Mouse (Mus musculus) MEL (cell line): ENCODE measurements around the gene Acvrl1. TPM values are rescaled to one million over a fixed set of nuclear protein-coding genes. Genes with fewer than 3 reads are reported as not detected.

Source experiments
- DNase-seq: peaks from one replicate; pipeline ENCODE4 v3.0.0; 2011; ENCODE audit warnings: low read depth, low spot score
- H3K27ac ChIP-seq: 2 replicates; pipeline ENCODE4 v1.5.1; 2012; ENCODE audit warnings: low read depth, mild to moderate bottlenecking, control low read depth, low read length, moderate library complexity; ENCODE audit not compliant: control insufficient read depth
- H3K27me3 ChIP-seq, 2 experiments: fragments of 150-350 bp in 1 of 2; sonication (generic) in 1 of 2; 2 replicates each; pipeline ENCODE4 v1.6.1; 2012; ENCODE audit warnings: low read length in 2 of 2, mild to moderate bottlenecking in 2 of 2, improper control_type of control experiment in 1 of 2, moderate library complexity in 1 of 2; ENCODE audit not compliant: insufficient read depth in 2 of 2, control insufficient read depth in 1 of 2
- H3K36me3 ChIP-seq, 2 experiments: 2 replicates each; pipeline ENCODE4 v1.6.1; 2012 to 2014; ENCODE audit warnings: low read length in 2 of 2, improper control_type of control experiment in 1 of 2, inconsistent platforms in 1 of 2, mild to moderate bottlenecking in 1 of 2; ENCODE audit not compliant: insufficient read depth in 2 of 2, control insufficient read depth in 1 of 2
- H3K4me1 ChIP-seq, 2 experiments: fragments of 150-350 bp in 1 of 2; sonication (generic) in 1 of 2; 2 replicates each; pipeline ENCODE4 v1.6.1; 2012; ENCODE audit warnings: low read length in 2 of 2, improper control_type of control experiment in 1 of 2, mild to moderate bottlenecking in 1 of 2; ENCODE audit not compliant: insufficient read depth in 2 of 2, control insufficient read depth in 1 of 2
- H3K4me3 ChIP-seq, 2 experiments: fragments of 150-350 bp in 1 of 2; sonication (generic) in 1 of 2; 2 replicates each; pipeline ENCODE4 v1.5.1; 2012; ENCODE audit warnings: low read depth in 2 of 2, low read length in 2 of 2, mild to moderate bottlenecking in 2 of 2, moderate library complexity in 2 of 2, control low read depth in 1 of 2, improper control_type of control experiment in 1 of 2; ENCODE audit not compliant: control insufficient read depth in 1 of 2, insufficient read depth in 1 of 2
- H3K79me2 ChIP-seq: 2 replicates; pipeline ENCODE4 v1.6.1; 2012; ENCODE audit warnings: mild to moderate bottlenecking, low read length, moderate library complexity; ENCODE audit not compliant: control insufficient read depth, poor library complexity, insufficient read depth
- H3K9ac ChIP-seq: 2 replicates; pipeline ENCODE4 v1.6.1; 2012; ENCODE audit warnings: low read depth, mild to moderate bottlenecking, control low read depth, low read length, moderate library complexity; ENCODE audit not compliant: control insufficient read depth, poor library complexity, severe bottlenecking
- H3K9me3 ChIP-seq: fragments of 150-350 bp; sonication (generic); replicated peaks from 2 replicates; pipeline ENCODE4 v1.6.1; 2012; ENCODE audit warnings: mild to moderate bottlenecking, low read length, improper control_type of control experiment, moderate library complexity; ENCODE audit not compliant: insufficient read depth
- CHD1 ChIP-seq: IDR thresholded peaks from 2 replicates; pipeline ENCODE4 v1.6.1; 2012; ENCODE audit warnings: low read depth, mild to moderate bottlenecking, inconsistent platforms, low read length, improper control_type of control experiment
- CHD2 ChIP-seq: IDR thresholded peaks from 2 replicates; pipeline ENCODE4 v1.6.1; 2011; ENCODE audit warnings: low read length, improper control_type of control experiment
- CTCF ChIP-seq, 3 experiments: IDR thresholded peaks in 2 of 3; conservative IDR thresholded peaks in 1 of 3; 2 replicates each; pipeline ENCODE4 v1.5.1; 2011 to 2012; ENCODE audit warnings: low read length in 3 of 3, low read depth in 2 of 3, mild to moderate bottlenecking in 2 of 3, improper control_type of control experiment in 1 of 3, inconsistent platforms in 1 of 3, mixed read lengths in 1 of 3, moderate library complexity in 1 of 3; ENCODE audit not compliant: control insufficient read depth in 1 of 3, insufficient read depth in 1 of 3, poor library complexity in 1 of 3, severe bottlenecking in 1 of 3
- E2F4 ChIP-seq: IDR thresholded peaks from 2 replicates; pipeline ENCODE4 v1.6.1; 2011; ENCODE audit warnings: low read depth, low read length, improper control_type of control experiment, borderline replicate concordance
- HCFC1 ChIP-seq: IDR thresholded peaks from 2 replicates; pipeline ENCODE4 v1.6.1; 2012; ENCODE audit warnings: low read depth, mild to moderate bottlenecking, inconsistent platforms, low read length, improper control_type of control experiment, moderate library complexity
- KAT2A ChIP-seq: conservative IDR thresholded peaks from 2 replicates; pipeline ENCODE4 v1.6.1; 2012; ENCODE audit warnings: low read depth, low read length, improper control_type of control experiment, inconsistent platforms
- MAFK ChIP-seq: IDR thresholded peaks from 2 replicates; pipeline ENCODE4 v1.6.1; 2011; ENCODE audit warnings: low read depth, mild to moderate bottlenecking, low read length, improper control_type of control experiment, borderline replicate concordance
- MAX ChIP-seq: IDR thresholded peaks from 2 replicates; pipeline ENCODE4 v1.6.1; 2011; ENCODE audit warnings: low read length, improper control_type of control experiment
- MEF2A ChIP-seq: IDR thresholded peaks from 2 replicates; pipeline ENCODE4 v1.6.1; 2014; ENCODE audit warnings: low read depth, mild to moderate bottlenecking, inconsistent platforms, low read length, improper control_type of control experiment; ENCODE audit not compliant: poor library complexity, insufficient replicate concordance, severe bottlenecking; ENCODE audit errors: extremely low read depth
- NRF1 ChIP-seq: IDR thresholded peaks from 2 replicates; pipeline ENCODE4 v1.6.1; 2014; ENCODE audit warnings: low read depth, mild to moderate bottlenecking, inconsistent platforms, low read length, improper control_type of control experiment, moderate library complexity; ENCODE audit not compliant: poor library complexity, insufficient read depth, severe bottlenecking
- SIN3A ChIP-seq: IDR thresholded peaks from 2 replicates; pipeline ENCODE4 v1.6.1; 2012; ENCODE audit warnings: low read length, improper control_type of control experiment, inconsistent platforms
- SMC3 ChIP-seq: IDR thresholded peaks from 2 replicates; pipeline ENCODE4 v1.6.1; 2011; ENCODE audit warnings: low read depth, low read length, improper control_type of control experiment
- TAL1 ChIP-seq: IDR thresholded peaks from 2 replicates; pipeline ENCODE4 v1.6.1; 2012; ENCODE audit warnings: mild to moderate bottlenecking, inconsistent platforms, low read length, moderate library complexity, mixed read lengths
- TCF12 ChIP-seq: IDR thresholded peaks from 2 replicates; pipeline ENCODE4 v1.6.1; 2014; ENCODE audit warnings: low read depth, mild to moderate bottlenecking, inconsistent platforms, low read length, improper control_type of control experiment, moderate library complexity
- UBTF ChIP-seq: IDR thresholded peaks from 2 replicates; pipeline ENCODE4 v1.6.1; 2012; ENCODE audit warnings: low read depth, mild to moderate bottlenecking, inconsistent platforms, low read length, improper control_type of control experiment, moderate library complexity, borderline replicate concordance; ENCODE audit not compliant: insufficient read depth
- USF1 ChIP-seq: IDR thresholded peaks from 2 replicates; pipeline ENCODE4 v1.6.1; 2014; ENCODE audit warnings: low read depth, mild to moderate bottlenecking, inconsistent platforms, low read length, improper control_type of control experiment, moderate library complexity
- USF2 ChIP-seq, 2 experiments: IDR thresholded peaks; 2 replicates each; pipeline ENCODE4 v1.6.1; 2011 to 2012; ENCODE audit warnings: improper control_type of control experiment in 2 of 2, low read length in 2 of 2, borderline replicate concordance in 1 of 2, inconsistent platforms in 1 of 2, low read depth in 1 of 2, mild to moderate bottlenecking in 1 of 2; ENCODE audit not compliant: insufficient read depth in 1 of 2
- ZKSCAN1 ChIP-seq: IDR thresholded peaks from 2 replicates; pipeline ENCODE4 v1.6.1; 2012; ENCODE audit warnings: low read depth, mild to moderate bottlenecking, inconsistent platforms, low read length, improper control_type of control experiment, moderate library complexity
- ZMIZ1 ChIP-seq: IDR thresholded peaks from 2 replicates; pipeline ENCODE4 v1.6.1; 2012; ENCODE audit warnings: low read depth, mild to moderate bottlenecking, inconsistent platforms, low read length, improper control_type of control experiment, moderate library complexity
- polyA plus RNA-seq, 2 experiments: library from polyadenylated mRNA; stranded (reverse) in 1 of 2; unstranded in 1 of 2; fragments of >175 nt in 1 of 2; fragments of >200 nt in 1 of 2; gene quantifications; 2 replicates each; pipeline versions ENCODE4 v1.2.1 to v1.2.4; 2012; ENCODE audit warnings: low replicate concordance in 2 of 2, low read depth in 1 of 2; ENCODE audit not compliant: insufficient read length in 2 of 2, insufficient read depth in 1 of 2, missing spikeins in 1 of 2
- total RNA-seq: library from RNA; depleted of rRNA; stranded (reverse); fragments of 300-350 nt; gene quantifications from 2 replicates; pipeline ENCODE4 v1.2.3, GENCODE M21; 2012

Acvrl1 gene
- total and polyA plus RNA-seq, 3 experiments = 0.08 to 0.18 TPM; not detected in 1

GRCm38 (mm10) chr15:101092121-101092828, 36.0 kb upstream of the Acvrl1 start:
- Histone ChIP-seq H3K4me1 (no peaks in the 10 kb centered on the region), H3K79me2 (no peaks in the 10 kb centered on the region), H3K36me3 (no peaks in the 10 kb centered on the region), H3K4me3 (no peak overlapping the region), H3K27me3 (peaks cover 0 to 6% of the 10 kb centered on the region in 2 experiments; a peak in 2 of 4 replicates), H3K9ac (no peak overlapping the region), H3K9me3 (no peaks in the 10 kb centered on the region), H3K27ac (no peak overlapping the region)
- TF ChIP-seq MAFK (no peak), HCFC1 (no peak), UBTF (no peak), SMC3 (no peak), SIN3A (no peak), CTCF (IDR thresholded peaks at IDR 0.05 in 2 of 3, conservative IDR thresholded peaks at IDR 0.05 in 1 of 3; ENCODE audit: control insufficient read depth in 1 of 3, insufficient read depth in 1 of 3, low read depth in 2 of 3, low read length in 3 of 3, poor library complexity in 1 of 3, severe bottlenecking in 1 of 3) (no peak), KAT2A (no peak), MAX (no peak), TCF12 (no peak), MEF2A (no peak), CHD1 (no peak), E2F4 (no peak), TAL1 (no peak), ZMIZ1 (no peak), NRF1 (no peak), USF1 (no peak), ZKSCAN1 (no peak), CHD2 (no peak), USF2 (IDR thresholded peaks at IDR 0.05; ENCODE audit: borderline replicate concordance in 1 of 2, insufficient read depth in 1 of 2, low read depth in 1 of 2, low read length in 2 of 2) (no peak)
- no peak for DNase-seq
